Mouse (Mus musculus): ENCODE measurements around the gene Cep128.

DNA sequence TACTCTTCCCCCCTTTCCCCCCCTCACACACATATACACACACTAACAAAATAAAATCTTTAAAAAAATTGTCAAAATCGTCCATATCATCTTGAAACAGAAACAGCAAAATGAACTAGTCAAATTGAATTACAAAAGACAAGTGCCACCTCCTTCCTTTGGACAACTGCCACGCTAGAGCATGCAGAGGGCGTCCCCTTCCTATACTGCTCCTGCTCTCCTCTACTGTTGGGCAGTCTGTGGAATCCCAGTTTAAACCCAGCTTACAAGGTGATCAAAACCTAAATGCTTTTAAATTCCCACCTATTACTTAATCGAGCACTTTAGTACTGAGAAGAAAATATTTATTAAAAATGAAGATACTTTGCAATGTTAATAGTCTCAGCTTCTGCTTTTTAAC lies 372.0 kb downstream of the Cep128 start:
- TF ChIP-seq USF1 (IDR thresholded peaks at IDR 0.05; ENCODE audit: low read depth) (no peak), CTCF (IDR thresholded peaks at IDR 0.05; ENCODE audit: control insufficient read depth, insufficient read depth, insufficient read length) (no peak), MAX (IDR thresholded peaks at IDR 0.05) (no peak), MYOD1 (IDR thresholded peaks at IDR 0.05; ENCODE audit: control insufficient read depth, insufficient read length, low read depth) (no peak), CEBPB (IDR thresholded peaks at IDR 0.05; ENCODE audit: low read depth) (no peak), FOSL1 (IDR thresholded peaks at IDR 0.05; ENCODE audit: insufficient read depth, low read length, poor library complexity, severe bottlenecking) (no peak)
